Mouse (Mus musculus): ENCODE data around the gene Tmsb15b1.
A peak's percentile ranks its signal among the peaks of the same experiment; 100 is the strongest.
"Not testable (repeated sequence)": the region's sequence is repeated elsewhere in the genome, so short reads cannot be mapped to it uniquely, and the experiment has no call there.

Gene Tmsb15b1

GRCm38 (mm10) chrX:136976424-136977084, at the start of gene Tmsb15b1, which contains the start of gene Tmsb15l:
Tmsb15b1 (minus strand) TSS chrX:136976874.
Tmsb15l (minus strand) TSS chrX:136976869.
- DNase-seq (ENCODE audit: low spot score), result peak; percentile 20

- DNase-seq (ENCODE audit: low spot score), result peak; percentile 52
Observed at GRCm38 (mm10) chrX:137019310-137019709, 42.6 kb upstream of the Tmsb15b1 start.

GRCm38 (mm10) chrX:137017668-137018067, 41.0 kb upstream of the Tmsb15b1 start:
- no peak for DNase-seq (ENCODE audit: low spot score)

GRCm38 (mm10) chrX:137015099-137015709, 38.5 kb upstream of the Tmsb15b1 start:
- peak; percentile 32 for DNase-seq (ENCODE audit: low spot score)

GRCm38 (mm10) chrX:136996256-136996655, 19.6 kb upstream of the Tmsb15b1 start:
- DNase-seq (ENCODE audit: low spot score), result no peak

- no peak for DNase-seq (ENCODE audit: low spot score)
Observed at GRCm38 (mm10) chrX:136993641-136994040, 17.0 kb upstream of the Tmsb15b1 start.

- DNase-seq (ENCODE audit: low spot score), result no peak
Observed at GRCm38 (mm10) chrX:136992978-136993547, 16.4 kb upstream of the Tmsb15b1 start, which contains the start of gene Zcchc18. Zcchc18 (plus strand) TSS chrX:136993155.

- no peak for DNase-seq (ENCODE audit: low spot score)
Observed at GRCm38 (mm10) chrX:136992191-136992965, 15.7 kb upstream of the Tmsb15b1 start.

- no peak for DNase-seq (ENCODE audit: low spot score)
Observed at GRCm38 (mm10) chrX:136991274-136991673, 14.6 kb upstream of the Tmsb15b1 start.

GRCm38 (mm10) chrX:136986039-136986438, 9.4 kb upstream of the Tmsb15b1 start:
- DNase-seq (ENCODE audit: low spot score), result no peak

GRCm38 (mm10) chrX:136978616-136979015, 1.9 kb upstream of the Tmsb15b1 start:
- no peak for DNase-seq (ENCODE audit: low spot score)

GRCm38 (mm10) chrX:136975397-136975796, 1.3 kb downstream of the Tmsb15b1 start, which contains the start of gene Tmsb15b2:
Tmsb15b2 (minus strand) TSS chrX:136975497.
- not testable (repeated sequence) for DNase-seq (ENCODE audit: low spot score)

- no peak for DNase-seq (ENCODE audit: low spot score)
Observed at GRCm38 (mm10) chrX:136959688-136960087, 17.0 kb downstream of the Tmsb15b1 start.

- DNase-seq (ENCODE audit: low spot score), result not testable (repeated sequence)
Observed at GRCm38 (mm10) chrX:136958300-136958699, 18.4 kb downstream of the Tmsb15b1 start.

- not testable (repeated sequence) for DNase-seq (ENCODE audit: low spot score)
Observed at GRCm38 (mm10) chrX:136957583-136958279, 18.9 kb downstream of the Tmsb15b1 start.

- no peak for DNase-seq (ENCODE audit: low spot score)
Observed at GRCm38 (mm10) chrX:136937985-136938384, 38.7 kb downstream of the Tmsb15b1 start.

- DNase-seq (ENCODE audit: low spot score), result no peak
Observed at GRCm38 (mm10) chrX:136927031-136927430, 49.6 kb downstream of the Tmsb15b1 start, which contains the start of gene H2bfm. H2bfm (plus strand) TSS chrX:136927325.

- no peak for DNase-seq (ENCODE audit: low spot score)
Observed at GRCm38 (mm10) chrX:136925863-136926262, 50.8 kb downstream of the Tmsb15b1 start.

Measured in c-Kit-positive CD71-positive TER-119-positive erythroid progenitor cells, embryonic 14.5 days (primary cell).